Mouse (Mus musculus) mouse embryonic stem cell (cell line): ENCODE data around the gene Lrtm1.

ENCODE experiments used
- in situ Hi-C, 2 experiments: fragments of 300-500 bp; cut with MboI; formaldehyde crosslinking; loops; 1 replicate in 1 of 2; 3 replicates in 1 of 2; pipeline ENCODE4 v1.14.3; 2019 to 2020; ENCODE audit warnings: low sequenced_read_pairs in 2 of 2, low pct_unique_long_range_greater_than_20kb in 1 of 2, mixed read lengths in 1 of 2; ENCODE audit not compliant: unreplicated experiment in 1 of 2

Lrtm1 gene

DNA sequence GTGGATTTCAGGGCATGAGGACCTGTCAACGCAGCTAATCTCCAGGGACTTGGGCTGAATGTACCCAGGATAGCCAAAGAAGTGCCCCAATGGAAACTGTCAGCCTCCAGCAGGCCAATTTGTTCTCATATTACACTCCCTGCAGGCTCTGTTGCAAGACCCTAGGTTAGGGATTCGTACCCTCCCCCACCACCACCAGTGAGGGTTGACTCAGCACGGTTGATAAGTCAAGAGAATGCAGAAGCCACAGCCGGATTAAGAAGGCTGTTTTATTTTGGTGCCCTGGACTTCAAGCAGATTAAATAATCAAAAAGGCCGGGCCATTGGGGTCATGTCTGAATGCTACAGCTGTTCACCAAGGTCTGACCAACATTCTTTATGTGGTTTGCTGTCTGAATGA, at the start of gene Lrtm1:
TSS of gene Lrtm1 (plus strand) at position 326 of the 400 bp plus-strand sequence.
- in situ Hi-C loops = no loop called here

DNA sequence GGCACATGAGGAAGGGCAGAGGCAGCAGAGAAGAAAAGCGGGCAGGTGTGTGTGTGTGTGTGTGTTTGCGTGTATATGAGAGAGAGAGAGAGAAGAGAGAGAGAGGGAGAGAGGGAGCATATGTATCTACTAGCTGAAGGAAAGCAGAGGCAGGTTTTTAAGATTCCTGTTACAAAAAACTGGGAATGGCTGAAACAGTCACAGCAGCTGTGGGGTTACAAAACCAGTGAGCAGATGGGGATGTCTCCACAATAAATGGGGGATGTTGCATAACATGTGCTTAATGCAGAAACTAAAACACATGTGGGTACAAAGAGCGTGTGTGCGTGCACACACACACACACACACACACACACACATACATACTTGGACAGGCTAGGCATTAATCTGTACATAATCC, 48.8 kb upstream of the Lrtm1 start:
- in situ Hi-C loops = no loop called here

DNA sequence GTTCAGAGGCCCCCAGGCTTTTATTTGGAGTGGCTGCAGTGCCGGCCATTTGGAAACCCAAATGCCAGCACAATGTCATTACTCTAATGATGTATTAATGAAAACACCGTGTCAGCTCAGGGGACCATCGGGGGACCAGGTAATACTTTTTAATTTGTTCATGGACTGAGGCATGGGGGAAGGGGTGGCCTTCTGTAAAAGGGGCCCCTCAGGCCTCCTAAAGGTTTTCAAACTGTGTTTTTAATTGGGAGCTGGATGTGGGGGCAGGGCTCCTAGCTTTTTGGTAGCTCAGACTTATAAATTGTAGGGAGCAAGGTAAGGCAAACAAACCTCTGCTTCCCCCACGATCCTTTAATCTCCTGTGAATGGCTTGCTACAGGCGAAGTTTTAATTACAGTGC, 45.4 kb upstream of the Lrtm1 start:
- in situ Hi-C loops = no loop called here

DNA sequence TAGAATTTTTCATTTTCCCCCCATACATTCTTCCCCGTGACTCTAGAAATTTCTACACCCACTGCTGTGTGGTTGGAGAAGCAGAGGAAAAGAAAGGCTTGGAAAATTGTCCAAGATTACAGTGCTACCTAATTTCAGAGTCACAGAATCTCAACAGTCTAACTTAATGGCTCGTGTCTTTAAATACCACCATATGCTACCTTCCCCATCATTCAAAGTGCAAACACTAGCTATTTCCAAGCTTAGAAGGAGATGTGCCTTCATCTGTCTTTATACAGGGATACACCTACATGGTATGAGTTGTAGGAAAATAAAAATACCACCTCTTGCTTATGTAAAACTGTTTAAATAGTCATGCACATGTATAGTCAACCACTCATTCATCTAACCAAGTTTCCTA, 38.8 kb upstream of the Lrtm1 start:
- in situ Hi-C loops = no loop called here

- in situ Hi-C loops = no loop called here
Observed at GRCm38 (mm10) chr14:28980482-28980881, 37.5 kb upstream of the Lrtm1 start.

- in situ Hi-C loops = no loop called here
Observed at GRCm38 (mm10) chr14:28984276-28984675, 33.7 kb upstream of the Lrtm1 start.

GRCm38 (mm10) chr14:28988211-28988900, 29.7 kb upstream of the Lrtm1 start:
- in situ Hi-C loops = no loop called here

DNA sequence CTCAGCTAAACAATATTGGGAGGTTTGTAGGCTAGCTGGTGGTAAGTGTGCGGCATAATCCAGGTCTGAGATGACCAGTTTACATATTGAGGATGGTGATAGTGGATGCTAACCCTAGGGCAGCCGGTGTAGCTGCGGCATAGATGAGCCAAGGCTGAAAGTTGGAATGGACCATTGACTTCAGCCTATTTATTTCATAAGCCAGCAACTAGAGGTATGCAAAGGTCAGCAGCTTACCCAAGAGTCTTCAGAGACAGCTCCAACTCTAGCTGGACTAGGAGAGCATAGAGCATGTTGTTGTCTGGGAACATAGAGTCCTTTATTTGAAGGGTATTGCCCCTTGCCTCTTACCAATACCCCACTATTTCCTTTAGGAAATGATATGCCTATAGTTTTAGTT, 21.4 kb upstream of the Lrtm1 start:
- in situ Hi-C loops = no loop called here

GRCm38 (mm10) chr14:29005228-29005840, 12.7 kb upstream of the Lrtm1 start:
- in situ Hi-C loops = no loop called here

DNA sequence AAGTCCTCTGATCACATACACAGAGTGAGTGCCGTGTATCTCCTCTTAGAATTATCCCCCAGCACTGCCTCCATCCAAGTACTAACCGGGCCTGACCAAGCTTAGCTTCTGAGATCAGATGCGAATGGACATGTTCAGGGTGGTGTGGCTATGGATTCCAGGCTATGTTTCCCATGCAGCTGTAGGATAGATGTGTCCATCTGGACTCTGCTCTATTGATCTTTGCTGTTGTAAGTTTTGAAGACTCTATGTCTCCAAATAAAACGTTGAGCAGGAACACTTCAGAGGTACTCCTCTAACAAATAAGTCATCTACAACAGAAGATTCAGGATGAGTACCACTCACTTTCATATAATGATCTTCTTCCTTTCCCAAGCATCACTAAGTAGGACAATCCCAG, 8.4 kb upstream of the Lrtm1 start:
- in situ Hi-C loops = no loop called here

GRCm38 (mm10) chr14:29013161-29013560, 4.8 kb upstream of the Lrtm1 start:
- in situ Hi-C loops = no loop called here

DNA sequence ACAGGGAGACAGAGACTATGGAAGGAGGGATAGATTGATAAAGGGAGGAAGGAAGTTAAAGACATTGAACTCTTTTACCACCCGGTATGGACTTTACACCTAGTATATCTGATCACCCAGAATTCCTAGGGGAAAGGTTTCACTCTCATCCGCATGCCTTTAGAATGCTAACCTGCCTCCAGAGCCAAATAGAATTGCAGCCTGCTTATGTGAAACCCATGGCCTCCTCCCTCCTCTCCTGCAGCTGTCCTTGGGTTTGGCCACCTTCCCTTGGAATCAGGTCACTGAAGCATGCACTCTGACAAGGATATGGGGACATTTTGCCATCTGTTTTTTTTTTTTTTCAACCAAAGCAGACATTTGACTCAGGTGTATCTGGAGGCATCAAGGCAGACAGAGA, 3.3 kb upstream of the Lrtm1 start:
- in situ Hi-C loops = no loop called here

GRCm38 (mm10) chr14:29015896-29016295, 2.1 kb upstream of the Lrtm1 start:
- in situ Hi-C loops = no loop called here

DNA sequence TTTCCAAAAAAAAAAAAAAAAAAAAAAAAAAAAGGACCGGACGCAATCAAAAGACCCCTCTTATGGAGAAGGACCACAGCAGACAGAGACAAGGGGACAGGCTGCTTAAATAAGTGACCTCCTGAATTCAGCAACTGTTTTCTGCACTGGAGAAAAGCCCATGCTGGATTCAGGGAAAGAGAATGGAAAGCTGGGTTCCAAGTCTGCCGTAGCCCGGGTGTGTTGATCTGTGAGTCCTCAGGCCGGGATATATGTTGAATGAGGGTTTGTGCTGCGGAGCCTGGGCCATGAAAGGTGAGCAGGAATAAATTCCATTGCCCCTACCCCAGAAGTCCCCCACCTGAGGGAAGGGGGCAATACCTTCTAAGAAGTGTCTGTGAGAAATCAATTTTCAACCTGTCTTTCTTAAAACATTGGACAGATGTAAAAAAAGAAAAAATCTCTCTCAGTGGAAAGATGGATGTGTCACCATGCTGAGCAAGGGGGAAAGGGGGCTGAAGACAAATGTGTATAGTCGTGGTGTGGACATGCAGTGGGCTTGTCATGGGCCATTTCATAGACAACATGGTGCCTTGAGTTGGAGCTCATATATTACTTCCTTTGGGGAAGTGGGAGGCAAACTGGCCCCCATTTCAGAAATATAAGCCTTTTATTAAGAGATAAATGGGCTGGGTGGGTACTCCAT, 450 bp downstream of the Lrtm1 start:
- in situ Hi-C loops = no loop called here

DNA sequence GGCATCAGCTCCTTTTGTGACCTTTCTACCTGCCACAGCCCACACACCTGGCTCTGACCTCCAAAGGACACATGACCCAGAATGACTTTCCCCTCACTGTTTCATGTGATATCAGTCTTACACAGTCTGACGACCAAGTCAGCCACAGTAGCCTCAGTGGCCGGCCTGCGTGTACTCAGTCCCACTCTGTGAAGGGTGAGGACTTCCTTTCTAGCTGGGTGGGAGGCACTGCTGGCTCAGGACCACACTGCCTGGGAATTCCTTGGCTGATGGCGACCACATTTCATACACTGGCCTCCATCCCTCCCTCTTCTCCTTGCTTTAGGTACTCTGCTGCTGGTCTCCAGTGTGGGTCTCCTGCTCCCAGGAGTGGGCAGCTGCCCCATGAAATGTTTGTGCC, 3.3 kb downstream of the Lrtm1 start:
- in situ Hi-C loops = no loop called here

DNA sequence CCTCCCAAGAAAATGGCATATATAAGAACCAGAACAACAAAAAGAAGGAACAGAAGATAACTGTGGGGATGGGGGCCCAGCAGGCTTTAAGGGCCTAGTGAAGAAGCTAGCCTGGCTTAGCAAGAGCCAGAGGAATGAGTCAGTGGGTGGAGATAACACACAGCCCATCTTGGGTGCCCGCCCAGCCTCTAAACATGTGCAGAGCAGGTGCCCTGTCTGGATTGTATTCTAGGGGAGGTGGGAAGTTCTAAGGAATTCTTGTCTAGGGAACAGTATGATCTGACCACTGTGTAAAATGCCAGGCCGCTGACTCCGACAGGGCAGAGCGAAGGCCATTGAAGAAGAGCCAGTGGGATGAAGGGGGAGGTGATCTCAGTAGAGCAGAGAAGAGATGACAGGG, 5.2 kb downstream of the Lrtm1 start:
- in situ Hi-C loops = no loop called here

- in situ Hi-C loops = no loop called here
Observed at GRCm38 (mm10) chr14:29025335-29025734, 7.3 kb downstream of the Lrtm1 start.

GRCm38 (mm10) chr14:29027276-29027675, 9.3 kb downstream of the Lrtm1 start:
- in situ Hi-C loops = no loop called here

DNA sequence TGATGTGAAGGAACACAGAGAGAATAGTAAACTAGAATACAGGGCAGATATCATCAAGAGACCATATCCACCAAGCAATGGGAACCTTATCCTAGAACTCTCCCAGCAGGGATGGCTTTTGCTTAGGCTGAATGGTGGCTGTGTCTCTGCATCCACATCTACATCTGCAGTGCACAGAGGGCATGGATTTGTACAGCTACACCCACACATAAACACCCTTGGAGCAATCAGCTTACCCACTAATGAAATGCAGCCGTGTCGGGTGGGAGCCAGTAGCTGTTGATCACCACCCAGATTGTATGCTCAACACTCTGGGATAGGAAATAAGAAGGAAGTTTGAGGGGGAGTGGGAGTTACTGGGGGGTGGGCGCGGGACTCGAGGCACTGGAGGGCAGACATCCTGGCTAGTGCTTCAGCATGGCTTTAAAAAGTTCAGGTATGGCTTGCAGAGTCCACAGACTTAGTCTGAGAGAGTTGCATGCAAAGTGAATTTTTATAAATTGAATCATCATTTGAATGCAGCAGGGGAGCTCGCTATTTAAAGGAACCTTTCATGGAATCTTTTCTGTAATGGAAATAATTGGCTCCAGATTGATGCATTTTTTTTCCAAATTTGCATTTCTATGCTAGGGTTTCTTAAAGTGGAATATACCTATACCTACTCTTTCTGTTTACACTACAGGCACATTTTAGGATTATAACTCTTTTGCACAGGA, 10.5 kb downstream of the Lrtm1 start:
- in situ Hi-C loops = no loop called here
